Mouse (Mus musculus): Measurements from ENCODE around the gene U2af2. TPM values are rescaled to one million over a fixed set of nuclear protein-coding genes. Genes with fewer than 3 reads are reported as not detected.
A peak's percentile ranks its signal among the peaks of the same experiment; 100 is the strongest.

U2af2 gene
- polyA plus RNA-seq, 1 experiment from 2014 or later: 222 TPM

- ATAC-seq (replicated peaks; ENCODE audit: low FRiP score): no peak
- Histone ChIP-seq H3K27ac (ENCODE audit: low read depth, low read length) (no peak overlapping the region), H3K9ac (ENCODE audit: low read length) (no peak overlapping the region), H3K4me2 (ENCODE audit: low read depth, low read length, severe bottlenecking) (no peak overlapping the region), H3K9me3 (ENCODE audit: control insufficient read depth, low read length) (no peaks in the 10 kb centered on the region), H3K4me3 (ENCODE audit: low read depth, low read length) (no peak overlapping the region), H3K4me1 (replicated peaks; ENCODE audit: control insufficient read depth, insufficient read depth, low read length) (no peaks in the 10 kb centered on the region), H3K27me3 (ENCODE audit: control insufficient read depth, insufficient read depth, low read length) (no peaks in the 10 kb centered on the region), H3K36me3 (ENCODE audit: control insufficient read depth, insufficient read depth, low read length) (peaks cover 17% of the 10 kb centered on the region; the same call in 1 of the 2 replicates)
- 87% methylated on average over 3 of the region's 3 CpGs for WGBS
- no peak for DNase-seq (ENCODE audit: low spot score)
Measured at GRCm38 (mm10) chr7:5099796-5100195, 37.9 kb downstream of the U2af2 start.

- Histone ChIP-seq H3K4me2 (ENCODE audit: low read depth, low read length, severe bottlenecking) (no peak overlapping the region), H3K9ac (ENCODE audit: low read length) (no peak overlapping the region), H3K9me3 (ENCODE audit: control insufficient read depth, low read length) (no peaks in the 10 kb centered on the region), H3K27me3 (ENCODE audit: control insufficient read depth, insufficient read depth, low read length) (no peaks in the 10 kb centered on the region), H3K27ac (ENCODE audit: low read depth, low read length) (no peak overlapping the region), H3K36me3 (ENCODE audit: control insufficient read depth, insufficient read depth, low read length) (peaks cover 6% of the 10 kb centered on the region; the same call in 1 of the 2 replicates), H3K4me1 (replicated peaks; ENCODE audit: control insufficient read depth, insufficient read depth, low read length) (no peaks in the 10 kb centered on the region), H3K4me3 (ENCODE audit: low read depth, low read length) (no peak overlapping the region)
- WGBS: 95% methylated on average over 10 of the region's 10 CpGs
- ATAC-seq (replicated peaks; ENCODE audit: low FRiP score) (no peak), DNase-seq (ENCODE audit: low spot score) (no peak)
Measured at GRCm38 (mm10) chr7:5101066-5101663, 39.2 kb downstream of the U2af2 start.

- Histone ChIP-seq H3K9ac (ENCODE audit: low read length) (no peak overlapping the region), H3K4me1 (replicated peaks; ENCODE audit: control insufficient read depth, insufficient read depth, low read length) (no peaks in the 10 kb centered on the region), H3K36me3 (ENCODE audit: control insufficient read depth, insufficient read depth, low read length) (peaks cover 6% of the 10 kb centered on the region; the same call in 1 of the 2 replicates), H3K4me2 (ENCODE audit: low read depth, low read length, severe bottlenecking) (no peak overlapping the region), H3K4me3 (ENCODE audit: low read depth, low read length) (no peak overlapping the region), H3K27me3 (ENCODE audit: control insufficient read depth, insufficient read depth, low read length) (no peaks in the 10 kb centered on the region), H3K9me3 (ENCODE audit: control insufficient read depth, low read length) (no peaks in the 10 kb centered on the region), H3K27ac (ENCODE audit: low read depth, low read length) (no peak overlapping the region)
- WGBS: 88% methylated on average over 2 of the region's 2 CpGs
- ATAC-seq (replicated peaks; ENCODE audit: low FRiP score): no peak
- DNase-seq (ENCODE audit: low spot score): no peak
Measured at GRCm38 (mm10) chr7:5102564-5102963, 40.6 kb downstream of the U2af2 start.

GRCm38 (mm10) chr7:5108272-5108671, 46.3 kb downstream of the U2af2 start:
- H3K4me3 ChIP-seq (ENCODE audit: low read depth, low read length): no peak overlapping the region
- no peaks in the 10 kb centered on the region for H3K4me1 ChIP-seq (replicated peaks; ENCODE audit: control insufficient read depth, insufficient read depth, low read length)
- H3K9ac ChIP-seq (ENCODE audit: low read length): no peak overlapping the region
- 79% methylated on average over 4 of the region's 4 CpGs for WGBS
- H3K27me3 ChIP-seq (ENCODE audit: control insufficient read depth, insufficient read depth, low read length): no peaks in the 10 kb centered on the region
- DNase-seq (ENCODE audit: low spot score): no peak
- no peak overlapping the region for H3K27ac ChIP-seq (ENCODE audit: low read depth, low read length)
- H3K36me3 ChIP-seq (ENCODE audit: control insufficient read depth, insufficient read depth, low read length): no peaks in the 10 kb centered on the region
- H3K9me3 ChIP-seq (ENCODE audit: control insufficient read depth, low read length): peaks cover 3% of the 10 kb centered on the region; the same call in 1 of the 2 replicates
- ATAC-seq (replicated peaks; ENCODE audit: low FRiP score): no peak
- no peak overlapping the region for H3K4me2 ChIP-seq (ENCODE audit: low read depth, low read length, severe bottlenecking)

- ATAC-seq (replicated peaks; ENCODE audit: low FRiP score): no peak
- H3K4me3 ChIP-seq (ENCODE audit: low read depth, low read length): no peak overlapping the region
- H3K4me1 ChIP-seq (replicated peaks; ENCODE audit: control insufficient read depth, insufficient read depth, low read length): no peaks in the 10 kb centered on the region
- DNase-seq (ENCODE audit: low spot score): peak; percentile 36
- no peak overlapping the region for H3K9ac ChIP-seq (ENCODE audit: low read length)
- WGBS: 83% methylated on average over 8 of the region's 8 CpGs
- H3K9me3 ChIP-seq (ENCODE audit: control insufficient read depth, low read length): peaks cover 3% of the 10 kb centered on the region; the same call in 1 of the 2 replicates
- no peak overlapping the region for H3K4me2 ChIP-seq (ENCODE audit: low read depth, low read length, severe bottlenecking)
- no peaks in the 10 kb centered on the region for H3K36me3 ChIP-seq (ENCODE audit: control insufficient read depth, insufficient read depth, low read length)
- no peak overlapping the region for H3K27ac ChIP-seq (ENCODE audit: low read depth, low read length)
- H3K27me3 ChIP-seq (ENCODE audit: control insufficient read depth, insufficient read depth, low read length): no peaks in the 10 kb centered on the region
Measured at GRCm38 (mm10) chr7:5109301-5109700, 47.4 kb downstream of the U2af2 start.

GRCm38 (mm10) chr7:5112701-5113100, 50.8 kb downstream of the U2af2 start:
- H3K4me2 ChIP-seq (ENCODE audit: low read depth, low read length, severe bottlenecking): no peak overlapping the region
- H3K27me3 ChIP-seq (ENCODE audit: control insufficient read depth, insufficient read depth, low read length): no peaks in the 10 kb centered on the region
- no peak for DNase-seq (ENCODE audit: low spot score)
- no peak for ATAC-seq (replicated peaks; ENCODE audit: low FRiP score)
- no peak overlapping the region for H3K9ac ChIP-seq (ENCODE audit: low read length)
- H3K4me1 ChIP-seq (replicated peaks; ENCODE audit: control insufficient read depth, insufficient read depth, low read length): no peaks in the 10 kb centered on the region
- peaks cover 3% of the 10 kb centered on the region; the same call in 1 of the 2 replicates for H3K9me3 ChIP-seq (ENCODE audit: control insufficient read depth, low read length)
- H3K36me3 ChIP-seq (ENCODE audit: control insufficient read depth, insufficient read depth, low read length): no peaks in the 10 kb centered on the region
- WGBS: 44% methylated on average over 3 of the region's 3 CpGs
- no peak overlapping the region for H3K4me3 ChIP-seq (ENCODE audit: low read depth, low read length)
- no peak overlapping the region for H3K27ac ChIP-seq (ENCODE audit: low read depth, low read length)

- 82% methylated on average over 3 of the region's 3 CpGs for WGBS
Measured at GRCm38 (mm10) chr7:5116850-5117249, 54.9 kb downstream of the U2af2 start, which contains the start of gene Rfpl4. Rfpl4 (minus strand) TSS chr7:5116950.

GRCm38 (mm10) chr7:5125078-5125477, 63.1 kb downstream of the U2af2 start:
- no peak overlapping the region for H3K4me3 ChIP-seq (ENCODE audit: low read depth, low read length)
- no peak for ATAC-seq (replicated peaks; ENCODE audit: low FRiP score)
- no peak overlapping the region for H3K4me2 ChIP-seq (ENCODE audit: low read depth, low read length, severe bottlenecking)
- no peak for DNase-seq (ENCODE audit: low spot score)
- H3K4me1 ChIP-seq (replicated peaks; ENCODE audit: control insufficient read depth, insufficient read depth, low read length): no peaks in the 10 kb centered on the region
- no peaks in the 10 kb centered on the region for H3K9me3 ChIP-seq (ENCODE audit: control insufficient read depth, low read length)
- H3K9ac ChIP-seq (ENCODE audit: low read length): no peak overlapping the region
- no peaks in the 10 kb centered on the region for H3K36me3 ChIP-seq (ENCODE audit: control insufficient read depth, insufficient read depth, low read length)
- no peak overlapping the region for H3K27ac ChIP-seq (ENCODE audit: low read depth, low read length)
- 92% methylated on average over 8 of the region's 8 CpGs for WGBS
- H3K27me3 ChIP-seq (ENCODE audit: control insufficient read depth, insufficient read depth, low read length): no peaks in the 10 kb centered on the region

More at GRCm38 (mm10) chr7:5116850-5117249, 54.9 kb downstream of the U2af2 start, which contains the start of gene Rfpl4:
- Histone ChIP-seq H3K9me3 (ENCODE audit: control insufficient read depth, low read length) (no peaks in the 10 kb centered on the region), H3K4me2 (ENCODE audit: low read depth, low read length, severe bottlenecking) (no peak within 1 kb of the TSS), H3K4me1 (replicated peaks; ENCODE audit: control insufficient read depth, insufficient read depth, low read length) (no peaks in the 10 kb centered on the region), H3K27me3 (ENCODE audit: control insufficient read depth, insufficient read depth, low read length) (no peaks in the 10 kb centered on the region), H3K27ac (ENCODE audit: low read depth, low read length) (no peak within 1 kb of the TSS), H3K36me3 (ENCODE audit: control insufficient read depth, insufficient read depth, low read length) (no peaks in the 10 kb centered on the region), H3K4me3 (ENCODE audit: low read depth, low read length) (no peak within 1 kb of the TSS), H3K9ac (ENCODE audit: low read length) (no peak within 1 kb of the TSS)
- ATAC-seq (replicated peaks; ENCODE audit: low FRiP score): no peak
- DNase-seq (ENCODE audit: low spot score): no peak

All from forebrain, embryonic 11.5 days (tissue).